ENCODE assay signal across 8 mouse cellular contexts in genomic region chr17:3558356-3558870, GRCm38 (mm10). TPM values are rescaled to one million over a fixed set of nuclear protein-coding genes. Genes with fewer than 3 reads are reported as not detected.
DNase-seq lines count a peak whose midpoint lies in the region; ATAC-seq lines count a peak whose summit lies in the region.

No protein-coding gene starts in this region.

- peak overlapping the region; percentile 39 for H3K4me2 ChIP-seq in neural tube, embryonic 11.5 days (ENCODE audit: low read depth)
- peak overlapping the region; percentile 68 for H3K4me2 ChIP-seq in forebrain, embryonic 12.5 days

- ATAC-seq in neural tube, embryonic 11.5 days (ENCODE audit: insufficient read depth, low FRiP score, low TSS enrichment) = no peak
- no peak for ATAC-seq in forebrain, embryonic 12.5 days (ENCODE audit: low FRiP score)

- peak overlapping the region; percentile 59 for H3K4me3 ChIP-seq in neural tube, embryonic 11.5 days (ENCODE audit: low read depth, low read length)
- peak overlapping the region; percentile 57 for H3K4me3 ChIP-seq in forebrain, embryonic 12.5 days (replicated peaks)
- peak overlapping the region; percentile 69 for H3K4me3 ChIP-seq in midbrain, embryonic 10.5 days

- no peaks in the 10 kb centered on the region for H3K36me3 ChIP-seq in neural tube, embryonic 11.5 days (ENCODE audit: control insufficient read depth, insufficient read depth, low read length)
- H3K36me3 ChIP-seq in forebrain, embryonic 12.5 days (replicated peaks) = 0 out of 2 replicates have a peak, but pooled peaks cover 4% of the 10 kb centered on the region
- no peaks in the 10 kb centered on the region for H3K36me3 ChIP-seq in midbrain, embryonic 10.5 days

- no peak overlapping the region for H3K9ac ChIP-seq in neural tube, embryonic 11.5 days (ENCODE audit: low read length)
- H3K9ac ChIP-seq in forebrain, embryonic 12.5 days = no peak overlapping the region

- no peaks in the 10 kb centered on the region for H3K9me3 ChIP-seq in neural tube, embryonic 11.5 days (ENCODE audit: control insufficient read depth, low read length)
- no peaks in the 10 kb centered on the region for H3K9me3 ChIP-seq in forebrain, embryonic 12.5 days
- no peaks in the 10 kb centered on the region for H3K9me3 ChIP-seq in midbrain, embryonic 10.5 days (replicated peaks)

- no peaks in the 10 kb centered on the region for H3K4me1 ChIP-seq in neural tube, embryonic 11.5 days (ENCODE audit: control insufficient read depth, insufficient read depth, low read length)
- peaks cover 16% of the 10 kb centered on the region for H3K4me1 ChIP-seq in forebrain, embryonic 12.5 days
- peaks cover 19% of the 10 kb centered on the region for H3K4me1 ChIP-seq in midbrain, embryonic 10.5 days

- no peaks in the 10 kb centered on the region for H3K27me3 ChIP-seq in neural tube, embryonic 11.5 days (ENCODE audit: control insufficient read depth, insufficient read depth, low read length)
- no peaks in the 10 kb centered on the region for H3K27me3 ChIP-seq in forebrain, embryonic 12.5 days
- no peaks in the 10 kb centered on the region for H3K27me3 ChIP-seq in midbrain, embryonic 10.5 days (ENCODE audit: low read depth, poor library complexity, severe bottlenecking)

- WGBS in neural tube, embryonic 11.5 days = 63% methylated on average over 9 of the region's 9 CpGs
- 47% methylated on average over 9 of the region's 9 CpGs for WGBS in forebrain, embryonic 12.5 days
- WGBS in midbrain, embryonic 10.5 days = 74% methylated on average over 9 of the region's 9 CpGs

- no peak for DNase-seq in neural tube, embryonic 11.5 days (ENCODE audit: low spot score)
- DNase-seq in neural tube, embryonic 10.5 days (ENCODE audit: extremely low spot score, low spot score) = no peak
- peak; percentile 13 for DNase-seq in kidney, postnatal 10 days
- no peak for DNase-seq in midbrain, embryonic 10.5 days (ENCODE audit: low spot score)
- no peak for DNase-seq in urinary bladder, postnatal 14 days (ENCODE audit: low spot score)
- DNase-seq in cerebellum, postnatal 25 days = no peak
- no peak for DNase-seq in right cerebral cortex, adult 18-20 months

- no peak overlapping the region for H3K27ac ChIP-seq in neural tube, embryonic 11.5 days (ENCODE audit: low read depth, low read length)
- peak overlapping the region; percentile 59; the same call in 1 of the 2 replicates for H3K27ac ChIP-seq in forebrain, embryonic 12.5 days
- H3K27ac ChIP-seq in midbrain, embryonic 10.5 days (replicated peaks) = peak overlapping the region; percentile 90

RNA-seq across cellular contexts. Expression of gene Tfb1m, which starts 0.8 kb away (rescaled TPM):
- 21.0 and 23.9 TPM in 2 replicates for polyA plus RNA-seq in neural tube, embryonic 11.5 days (2014; fragmentation: Nextera tagmentation; extraction: Ambion mirVana)
- polyA plus RNA-seq in forebrain, embryonic 12.5 days (2016; fragmentation: Nextera tagmentation; extraction: Ambion mirVana) = 17.4 and 18.4 TPM in 2 replicates
- 19.9 and 21.0 TPM in 2 replicates for polyA plus RNA-seq in midbrain, embryonic 10.5 days (2016; fragmentation: Nextera tagmentation; extraction: Ambion mirVana)

RNA-seq across cellular contexts. Expression of gene Cldn20, which starts 26.1 kb away (rescaled TPM):
- polyA plus RNA-seq in neural tube, embryonic 11.5 days (2014; fragmentation: Nextera tagmentation; extraction: Ambion mirVana) = not detected in 2 replicates
- polyA plus RNA-seq in forebrain, embryonic 12.5 days (2016; fragmentation: Nextera tagmentation; extraction: Ambion mirVana) = 0.32 TPM in 1 of 2 replicates, not detected in the other
- polyA plus RNA-seq in midbrain, embryonic 10.5 days (2016; fragmentation: Nextera tagmentation; extraction: Ambion mirVana) = 0.21 TPM in 1 of 2 replicates, not detected in the other
